Mouse (Mus musculus): ENCODE measurements around the gene Prss38.

Gene Prss38

DNA sequence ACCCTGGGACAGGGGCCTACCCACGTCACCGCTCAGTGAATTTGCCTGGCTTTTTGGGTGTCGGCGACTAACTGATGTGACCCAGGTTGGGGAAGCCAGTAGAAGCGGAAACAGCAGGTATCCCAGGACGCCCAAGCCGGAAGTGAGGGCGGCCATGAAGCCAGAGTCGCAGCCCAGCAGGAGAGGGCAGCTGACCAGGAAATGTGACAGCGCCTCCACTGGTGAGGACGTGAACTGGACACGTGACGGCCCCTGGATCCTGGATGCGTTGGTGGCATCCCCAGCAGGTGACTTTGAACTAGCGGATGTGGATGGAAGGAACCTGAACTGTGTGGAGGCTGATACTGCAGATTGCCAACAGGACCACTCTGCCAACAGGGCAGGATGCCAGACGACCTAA, at the start of gene Prss38:
Gene Prss38 (minus strand): TSS at position 183 of the 400 bp plus-strand sequence.
- in situ Hi-C loops (cut with MboI): no loop called here

DNA sequence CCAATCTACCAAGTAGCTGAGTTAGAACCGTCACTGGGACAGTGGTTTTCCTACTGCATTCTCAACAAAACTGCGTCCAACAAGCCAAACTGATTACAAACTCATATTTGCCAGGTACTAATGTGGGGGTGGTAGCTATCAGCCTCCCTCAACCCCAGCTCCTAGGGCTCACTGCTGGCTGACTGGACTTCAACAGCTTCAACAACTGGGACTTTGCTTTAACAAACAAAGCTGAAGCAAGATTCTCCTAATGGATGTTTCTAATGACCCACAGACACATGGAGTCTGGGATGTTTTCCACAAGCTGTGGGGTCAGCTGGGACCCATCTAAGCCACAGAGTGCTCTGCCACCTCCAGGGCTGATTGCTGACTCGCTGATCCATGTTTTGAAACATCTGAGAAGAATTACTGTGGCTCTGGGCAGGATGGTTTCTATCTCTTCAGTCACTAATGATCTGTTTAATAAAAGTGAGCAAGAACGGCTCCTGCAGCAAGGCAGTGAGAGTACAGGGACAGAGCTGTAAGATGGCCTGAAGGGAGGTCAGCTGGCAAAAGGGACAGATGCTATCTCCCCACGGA, 47.6 kb upstream of the Prss38 start:
- in situ Hi-C loops (cut with MboI): no loop called here

DNA sequence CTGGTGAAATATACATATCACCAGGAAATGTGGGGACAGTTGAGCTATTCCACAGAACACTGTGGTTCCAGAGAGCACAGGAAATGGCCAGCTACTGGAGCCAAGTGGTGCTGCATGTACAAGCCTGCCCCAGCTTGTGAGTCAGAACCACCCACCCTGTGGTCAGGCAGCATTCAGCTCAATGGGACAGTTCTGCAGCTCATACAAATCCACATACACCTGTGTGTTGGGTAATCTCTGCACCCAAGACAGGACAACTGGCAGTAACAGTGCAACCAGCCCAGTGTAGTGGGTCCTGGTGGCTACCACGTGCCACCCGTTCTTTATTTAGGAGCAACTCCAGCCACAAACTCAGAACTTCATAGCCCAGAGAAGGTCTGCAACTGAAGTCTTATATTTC, 46.5 kb upstream of the Prss38 start:
- in situ Hi-C loops (cut with MboI): no loop called here

GRCm38 (mm10) chr11:59421436-59421835, 46.0 kb upstream of the Prss38 start:
- in situ Hi-C loops (cut with MboI): no loop called here

GRCm38 (mm10) chr11:59418708-59419107, 43.3 kb upstream of the Prss38 start:
- in situ Hi-C loops (cut with MboI): no loop called here

DNA sequence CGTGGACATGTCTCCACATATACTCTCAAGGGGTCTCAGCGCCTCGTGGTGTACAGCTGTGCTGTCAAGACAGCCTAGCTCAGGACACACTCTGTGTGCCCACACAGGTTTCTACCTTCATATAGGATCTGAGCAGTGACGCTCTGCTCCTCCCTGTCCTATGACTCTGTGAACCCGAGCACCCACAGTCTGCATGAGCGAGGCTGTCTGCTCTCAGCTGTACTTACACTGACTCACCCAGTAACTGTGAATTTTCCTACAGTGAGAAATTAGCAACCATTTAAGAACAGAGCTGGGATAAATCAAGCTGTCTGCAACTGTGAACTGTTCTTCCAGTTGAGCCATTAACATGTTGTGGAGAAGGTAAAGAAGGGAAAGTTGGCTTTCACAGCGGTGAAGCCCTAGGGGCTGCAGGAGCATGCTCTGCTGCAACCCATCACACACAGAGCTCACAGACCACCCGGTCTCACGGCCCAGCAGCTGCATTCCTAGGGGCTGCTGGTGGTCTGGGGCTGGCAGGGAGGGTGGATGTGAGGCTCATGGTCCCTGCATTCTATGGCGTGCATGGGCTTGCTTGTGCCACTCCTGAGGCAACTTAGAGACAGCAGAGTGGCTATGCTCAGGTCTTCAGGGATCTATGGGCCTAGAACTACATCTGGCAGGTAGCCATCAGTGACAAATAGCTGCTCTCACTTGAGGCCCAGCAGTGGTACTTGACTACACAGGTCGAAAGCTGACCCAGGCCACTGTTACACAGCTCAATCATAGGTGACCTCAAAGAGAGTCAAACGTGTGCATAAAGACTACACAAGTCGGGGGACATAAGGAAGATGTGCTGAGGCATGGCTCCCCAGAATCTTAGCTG, 37.8 kb upstream of the Prss38 start:
- in situ Hi-C loops (cut with MboI): no loop called here

DNA sequence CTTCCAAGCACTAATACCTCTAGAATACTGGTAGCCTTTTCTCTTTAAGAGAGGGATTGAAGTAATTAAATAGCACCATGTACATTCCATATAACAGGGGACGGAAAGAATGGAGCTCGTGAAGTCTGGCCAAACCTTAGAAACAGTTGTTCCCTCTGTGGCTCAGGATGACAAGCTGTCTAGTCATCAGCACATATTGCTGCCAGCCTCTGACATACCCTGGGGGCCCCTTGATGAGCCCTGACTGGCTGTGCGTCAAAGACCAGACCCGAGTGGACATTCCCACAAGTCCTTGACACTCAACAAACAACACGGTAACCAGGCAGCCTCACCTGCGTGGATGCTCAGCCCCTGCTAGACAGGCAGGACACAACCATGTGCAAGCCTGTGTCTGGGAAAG, 36.6 kb upstream of the Prss38 start:
- in situ Hi-C loops (cut with MboI): no loop called here

- in situ Hi-C loops (cut with MboI): no loop called here
These were observed 35.4 kb upstream of the Prss38 start for GRCm38 (mm10) chr11:59410851-59411250.

DNA sequence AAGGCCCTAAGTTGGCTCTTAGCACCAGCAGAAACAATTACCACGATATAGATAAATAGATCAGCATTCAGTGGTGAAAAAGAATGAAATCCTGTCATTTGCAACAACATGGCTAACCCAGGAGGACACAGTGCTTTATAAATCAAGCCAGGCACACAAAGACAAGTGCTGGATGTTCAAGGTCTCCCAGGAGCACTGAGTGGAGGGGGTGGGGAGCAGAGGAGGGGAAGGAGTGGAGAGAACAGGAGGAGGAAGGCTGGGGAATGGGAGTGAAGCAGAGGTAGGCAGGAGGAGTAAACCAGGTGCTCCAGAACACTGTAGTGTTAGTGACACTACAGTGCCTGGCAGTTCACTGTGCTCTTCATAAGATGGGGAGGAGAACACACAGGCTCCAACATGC, 30.3 kb upstream of the Prss38 start:
- in situ Hi-C loops (cut with MboI): no loop called here

DNA sequence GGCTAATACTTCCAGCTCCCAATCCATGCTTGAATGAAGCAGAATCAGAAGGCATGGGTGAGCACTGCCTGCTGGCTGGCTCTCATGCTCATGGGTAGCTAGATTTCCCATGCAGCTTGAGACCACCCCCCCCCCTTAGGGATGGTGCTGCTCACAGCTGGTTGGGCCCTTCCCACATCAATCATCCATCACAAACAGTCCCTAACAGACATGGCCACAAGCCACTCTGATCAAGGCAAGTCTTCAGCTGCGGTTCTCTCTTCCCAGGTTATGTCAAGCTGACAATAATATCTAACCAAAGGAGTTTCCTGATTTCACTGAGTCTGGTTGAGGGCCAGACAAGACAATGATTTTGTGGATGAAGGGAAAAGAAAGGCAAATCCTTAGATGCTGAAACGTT, 25.4 kb upstream of the Prss38 start:
- in situ Hi-C loops (cut with MboI): no loop called here

DNA sequence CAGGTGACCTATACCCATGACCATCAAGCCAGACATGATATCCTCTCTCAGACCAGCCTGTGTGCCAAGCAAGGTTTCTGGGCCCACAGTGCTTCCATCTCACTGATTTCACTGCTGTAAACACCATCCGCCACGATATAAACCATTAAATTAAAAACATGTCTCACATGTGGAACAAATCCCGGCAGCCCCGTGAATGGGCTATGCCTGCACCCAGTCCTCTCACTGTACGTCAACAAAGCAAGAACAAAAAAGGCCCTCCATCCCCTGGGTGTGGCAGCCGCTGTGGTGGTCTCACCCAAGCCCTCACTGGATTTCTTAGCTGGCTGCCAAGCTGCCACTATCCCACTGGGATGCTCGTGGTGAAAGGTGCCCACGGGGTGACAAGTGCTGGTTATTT, 24.4 kb upstream of the Prss38 start:
- in situ Hi-C loops (cut with MboI): no loop called here

GRCm38 (mm10) chr11:59397536-59398371, 22.3 kb upstream of the Prss38 start:
- in situ Hi-C loops (cut with MboI): no loop called here

DNA sequence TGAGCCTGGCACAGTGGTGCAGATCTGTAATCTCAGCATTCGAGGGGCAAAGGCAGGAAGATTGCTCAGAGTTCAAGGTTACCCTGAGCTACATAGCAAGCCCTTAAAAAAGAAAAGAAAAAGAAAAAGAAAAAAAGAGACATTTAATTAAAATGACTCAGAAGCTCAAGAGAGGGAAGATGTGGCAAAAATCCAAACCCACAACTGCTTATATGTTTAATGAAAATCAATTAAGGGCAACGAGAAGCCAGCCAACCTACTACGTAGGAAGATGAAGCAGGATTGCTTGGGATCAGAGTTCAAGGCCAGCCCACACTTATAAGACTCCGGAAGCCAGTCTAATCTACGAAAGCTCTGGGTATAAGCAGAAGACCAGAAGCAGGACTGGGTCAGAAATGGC, 19.0 kb upstream of the Prss38 start:
- in situ Hi-C loops (cut with MboI): no loop called here

- in situ Hi-C loops (cut with MboI): no loop called here
These were observed 18.1 kb upstream of the Prss38 start for GRCm38 (mm10) chr11:59393591-59393990.

GRCm38 (mm10) chr11:59392300-59392699, 16.8 kb upstream of the Prss38 start:
- in situ Hi-C loops (cut with MboI): no loop called here

DNA sequence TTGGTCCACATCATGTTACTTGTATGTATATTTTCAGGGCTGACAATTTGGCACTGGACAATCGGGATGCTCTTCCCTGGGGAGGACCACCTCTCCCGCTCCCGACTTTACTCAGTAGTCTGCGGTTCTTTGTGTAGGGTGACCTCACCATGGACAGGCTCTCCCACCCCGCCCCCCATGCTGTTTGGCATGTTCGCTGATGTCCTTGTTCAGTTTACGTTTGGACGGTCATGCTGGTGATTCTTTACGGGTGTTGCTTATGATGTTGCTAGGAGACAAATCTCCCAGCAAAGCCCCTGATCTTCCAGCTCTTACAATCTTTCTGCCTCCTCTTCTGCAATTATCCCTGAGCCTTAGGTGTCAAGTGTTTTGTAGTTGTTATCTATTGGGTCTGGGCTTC, 15.0 kb upstream of the Prss38 start:
- in situ Hi-C loops (cut with MboI): no loop called here

DNA sequence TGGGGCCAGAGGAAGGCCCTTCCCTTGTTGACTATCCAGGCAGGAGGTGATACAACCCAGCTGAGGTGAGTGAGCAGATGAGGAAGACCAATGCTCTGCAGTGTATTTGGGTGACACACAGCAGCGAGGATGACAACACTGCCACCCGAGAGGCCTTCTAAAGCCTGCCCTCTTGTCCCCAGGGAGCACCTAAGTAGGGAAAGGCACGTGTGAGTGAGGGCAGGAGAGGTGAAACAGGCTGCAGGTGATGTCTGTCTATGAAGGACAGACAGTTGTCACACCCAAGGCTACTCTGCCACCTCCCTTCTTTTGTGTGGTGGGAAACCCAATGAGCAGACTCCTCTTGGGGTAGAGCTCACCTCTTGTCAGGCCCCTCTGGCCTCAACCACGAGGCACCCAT, 14.2 kb upstream of the Prss38 start:
- in situ Hi-C loops (cut with MboI): no loop called here

GRCm38 (mm10) chr11:59388806-59389205, 13.3 kb upstream of the Prss38 start:
- in situ Hi-C loops (cut with MboI): no loop called here

GRCm38 (mm10) chr11:59387471-59387870, 12.0 kb upstream of the Prss38 start:
- in situ Hi-C loops (cut with MboI): no loop called here

GRCm38 (mm10) chr11:59385123-59385522, 9.7 kb upstream of the Prss38 start:
- in situ Hi-C loops (cut with MboI): no loop called here

DNA sequence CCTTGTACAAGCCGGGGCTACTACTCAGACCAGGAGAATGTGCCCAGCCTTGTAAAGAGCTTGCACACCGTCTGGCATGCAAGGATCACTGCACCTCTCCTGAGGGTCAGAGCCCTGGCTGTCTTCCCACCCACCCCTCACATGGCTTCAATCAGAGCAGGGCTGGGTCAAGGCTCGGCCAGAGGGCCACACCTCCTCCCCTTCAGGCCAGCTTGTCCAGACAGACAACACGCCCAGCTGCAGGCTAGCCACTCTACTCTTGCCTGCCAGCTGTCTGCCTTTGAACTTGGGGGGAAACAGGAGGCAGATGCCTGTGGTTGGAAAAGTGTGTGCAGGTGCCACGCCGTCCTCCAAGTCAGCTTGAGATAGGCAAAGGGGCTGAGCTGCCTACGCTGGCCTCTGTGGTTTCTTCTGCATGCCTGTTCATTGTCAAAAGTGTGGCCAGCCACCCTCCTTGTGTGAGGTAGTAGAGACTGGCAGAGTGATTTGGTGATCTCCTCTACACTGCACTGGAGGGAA, 9.0 kb upstream of the Prss38 start:
- in situ Hi-C loops (cut with MboI): no loop called here

DNA sequence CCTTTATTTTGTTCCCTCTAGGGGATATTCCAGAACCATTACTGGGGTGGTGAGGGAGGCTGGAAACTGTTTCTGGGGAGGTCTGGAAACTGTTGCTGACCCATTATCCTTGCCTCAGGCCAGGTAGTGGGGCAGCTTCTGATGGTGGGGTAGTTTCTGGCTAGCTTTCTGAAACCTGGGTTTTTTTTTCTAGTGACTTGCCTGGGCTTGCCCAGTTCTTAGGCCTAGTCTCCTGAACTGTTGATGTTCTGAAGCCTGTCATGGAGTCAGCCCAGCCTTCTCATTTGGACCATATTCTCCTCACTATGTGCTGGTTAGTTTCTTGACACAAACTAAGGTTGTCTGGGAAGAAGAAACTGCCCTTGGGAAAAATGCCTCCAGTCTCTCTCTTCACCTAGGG, 4.1 kb upstream of the Prss38 start:
- in situ Hi-C loops (cut with MboI): no loop called here

Data from mature B cell (primary cell).